In genomic region chr6:75602536-75603279, GRCm38 (mm10) we compare ENCODE assay signal across 11 mouse cellular contexts.
DNase-seq lines count a peak whose midpoint lies in the region; ATAC-seq and TF ChIP-seq lines count a peak whose summit lies in the region.
"Had no signal": no experiment of that assay in that cellular context is flagged by ENCODE, and none has a peak within 500 bp of the region (broad histone marks: within the 10 kb centered on the region; RNA-seq: fewer than 3 reads in every experiment).

No protein-coding gene starts in this region.

- H3K9me3 ChIP-seq in ES-E14 (ENCODE audit: control insufficient read depth, insufficient read depth, low read depth, low read length), result no peaks in the 10 kb centered on the region
- H3K9me3 ChIP-seq in embryonic facial prominence, embryonic 14.5 days (ENCODE audit: control insufficient read depth, low read length), result no peaks in the 10 kb centered on the region
- no peaks in the 10 kb centered on the region for H3K9me3 ChIP-seq in stomach, postnatal 0 days (ENCODE audit: control insufficient read depth, low read length)
- H3K9me3 ChIP-seq: embryonic facial prominence, embryonic 15.5 days; liver, embryonic 13.5 days had no signal

- H3K27me3 ChIP-seq in embryonic facial prominence, embryonic 14.5 days (replicated peaks; ENCODE audit: control insufficient read depth, insufficient read depth, low read length), result no peaks in the 10 kb centered on the region
- H3K27me3 ChIP-seq in stomach, postnatal 0 days (ENCODE audit: control insufficient read depth, insufficient read depth, low read length), result no peaks in the 10 kb centered on the region
- H3K27me3 ChIP-seq: embryonic facial prominence, embryonic 15.5 days; liver, embryonic 13.5 days had no signal

- no peak overlapping the region for H3K4me3 ChIP-seq in ES-E14 (ENCODE audit: insufficient read depth in 1 of 2, low read depth in 1 of 2, low read length in 2 of 2, poor library complexity in 1 of 2, severe bottlenecking in 1 of 2)
- no peak overlapping the region for H3K4me3 ChIP-seq in embryonic facial prominence, embryonic 14.5 days (ENCODE audit: low read depth, low read length)
- H3K4me3 ChIP-seq in stomach, postnatal 0 days (ENCODE audit: low read depth, low read length), result no peak overlapping the region
- H3K4me3 ChIP-seq: embryonic facial prominence, embryonic 15.5 days; liver, embryonic 13.5 days had no signal

- H3K4me1 ChIP-seq in ES-E14 (ENCODE audit: control insufficient read depth in 2 of 2, insufficient read depth in 2 of 2, low read length in 2 of 2, poor library complexity in 1 of 2), result no peaks in the 10 kb centered on the region
- H3K4me1 ChIP-seq in embryonic facial prominence, embryonic 14.5 days (ENCODE audit: control insufficient read depth, insufficient read depth, low read length), result no peaks in the 10 kb centered on the region
- H3K4me1 ChIP-seq in stomach, postnatal 0 days (replicated peaks; ENCODE audit: control insufficient read depth, insufficient read depth), result no peaks in the 10 kb centered on the region
- H3K4me1 ChIP-seq: embryonic facial prominence, embryonic 15.5 days; liver, embryonic 13.5 days had no signal

- in situ Hi-C loops in ES-E14 (cut with MboI; ENCODE audit: low sequenced_read_pairs in 2 of 2, unreplicated experiment in 2 of 2), result no loop called here

- ATAC-seq in embryonic facial prominence, embryonic 14.5 days (ENCODE audit: low read depth), result no peak
- ATAC-seq in stomach, postnatal 0 days (ENCODE audit: low FRiP score, low TSS enrichment), result no peak
- no peak for ATAC-seq in CD4-positive, CD25-positive, alpha-beta regulatory T cell, adult 4 months
- ATAC-seq: intestine, postnatal 0 days had no signal

- no peak for TF ChIP-seq CTCF in stomach, postnatal 0 days (IDR thresholded peaks at IDR 0.05; ENCODE audit: low read depth)

- no peak overlapping the region for H3K9ac ChIP-seq in ES-E14 (ENCODE audit: insufficient read depth, low read depth, low read length, poor library complexity, severe bottlenecking)
- H3K9ac ChIP-seq in embryonic facial prominence, embryonic 14.5 days (ENCODE audit: low read depth, low read length), result no peak overlapping the region
- no peak overlapping the region for H3K9ac ChIP-seq in stomach, postnatal 0 days (ENCODE audit: low read length)
- H3K9ac ChIP-seq: embryonic facial prominence, embryonic 15.5 days; liver, embryonic 13.5 days had no signal

- no peak for TF ChIP-seq EP300 in stomach, postnatal 0 days (optimal IDR thresholded peaks at IDR 0.05)

- no peak overlapping the region for H3K4me2 ChIP-seq in embryonic facial prominence, embryonic 14.5 days (ENCODE audit: low read depth, low read length)
- H3K4me2 ChIP-seq in stomach, postnatal 0 days (replicated peaks; ENCODE audit: low read depth), result no peak overlapping the region
- H3K4me2 ChIP-seq: embryonic facial prominence, embryonic 15.5 days; liver, embryonic 13.5 days had no signal

- no peaks in the 10 kb centered on the region for H3K36me3 ChIP-seq in ES-E14 (ENCODE audit: control insufficient read depth, insufficient read depth, low read length, poor library complexity, severe bottlenecking)
- H3K36me3 ChIP-seq in embryonic facial prominence, embryonic 14.5 days (ENCODE audit: control insufficient read depth, insufficient read depth, low read length), result no peaks in the 10 kb centered on the region
- H3K36me3 ChIP-seq in stomach, postnatal 0 days (ENCODE audit: control insufficient read depth, insufficient read depth, low read length), result no peaks in the 10 kb centered on the region
- H3K36me3 ChIP-seq: embryonic facial prominence, embryonic 15.5 days; liver, embryonic 13.5 days had no signal

- no peak overlapping the region for H3K27ac ChIP-seq in ES-E14 (ENCODE audit: insufficient read depth, low read depth, low read length, poor library complexity, severe bottlenecking)
- no peak overlapping the region for H3K27ac ChIP-seq in embryonic facial prominence, embryonic 14.5 days (replicated peaks; ENCODE audit: low read depth, low read length)
- H3K27ac ChIP-seq in stomach, postnatal 0 days (replicated peaks), result no peak overlapping the region
- H3K27ac ChIP-seq: embryonic facial prominence, embryonic 15.5 days; liver, embryonic 13.5 days had no signal

- DNase-seq in ES-E14 (ENCODE audit: low read depth, low spot score), result peak; percentile 11
- DNase-seq in ZHBTc4 (ENCODE audit: low read depth, low spot score), result peak; percentile 18
- peak; percentile 12 for DNase-seq in embryonic facial prominence, embryonic 14.5 days (ENCODE audit: low spot score)
- DNase-seq in layer of hippocampus, postnatal 10 days (ENCODE audit: low spot score in 2 of 2), result peak; percentile 24 to 44
- DNase-seq in stomach, postnatal 0 days (ENCODE audit: low spot score), result no peak
- no peak for DNase-seq in thymus, postnatal 25 days
- no peak for DNase-seq in spleen, postnatal 10 days (ENCODE audit: low spot score in 2 of 2)
- DNase-seq: liver, embryonic 13.5 days had no signal

- WGBS in embryonic facial prominence, embryonic 14.5 days, result 10% methylated on average over 11 of the region's 11 CpGs
- 27% methylated on average over 11 of the region's 11 CpGs for WGBS in stomach, postnatal 0 days

TF ChIP-seq in ES-E14, 5 proteins besides CTCF, POLR2A, EP300 and RAD21:
- TF ChIP-seq ZC3H11A (IDR thresholded peaks at IDR 0.05; ENCODE audit: borderline replicate concordance, low read depth, low read length) (no peak), MAFK (IDR thresholded peaks at IDR 0.05; ENCODE audit: insufficient read depth, low read depth, low read length) (no peak), ZNF384 (IDR thresholded peaks at IDR 0.05; ENCODE audit: low read depth, low read length) (no peak), HCFC1 (IDR thresholded peaks at IDR 0.05; ENCODE audit: borderline replicate concordance, insufficient read depth, low read length) (no peak), CHD2 (IDR thresholded peaks at IDR 0.05; ENCODE audit: low read depth, low read length) (no peak)

Comparison
In these comparisons a context has a peak if more than half of its experiments do, and no peak if none do; other contexts are left out.
1. DNase-seq: peak in ES-E14 (single experiment), ZHBTc4 (single experiment), embryonic facial prominence, embryonic 14.5 days (single experiment) and layer of hippocampus, postnatal 10 days (2 of 2); none in stomach, postnatal 0 days (single experiment), thymus, postnatal 25 days (single experiment) and spleen, postnatal 10 days (0 of 2).